Mouse (Mus musculus) olfactory bulb, adult 2 months (tissue): ENCODE data around the gene Id1.

ENCODE experiments used
- CTCF ChIP-seq: fragments of 200-500 bp; IDR thresholded peaks from 2 replicates; pipeline ENCODE4 v1.5.1; 2012; ENCODE audit warnings: low read depth, mild to moderate bottlenecking, low read length, moderate library complexity; ENCODE audit not compliant: insufficient read depth
- POLR2A ChIP-seq: fragments of 200-500 bp; IDR thresholded peaks from 2 replicates; pipeline ENCODE4 v1.6.1; 2012; ENCODE audit warnings: mild to moderate bottlenecking, low read depth, low read length, moderate library complexity; ENCODE audit not compliant: insufficient read depth

DNA sequence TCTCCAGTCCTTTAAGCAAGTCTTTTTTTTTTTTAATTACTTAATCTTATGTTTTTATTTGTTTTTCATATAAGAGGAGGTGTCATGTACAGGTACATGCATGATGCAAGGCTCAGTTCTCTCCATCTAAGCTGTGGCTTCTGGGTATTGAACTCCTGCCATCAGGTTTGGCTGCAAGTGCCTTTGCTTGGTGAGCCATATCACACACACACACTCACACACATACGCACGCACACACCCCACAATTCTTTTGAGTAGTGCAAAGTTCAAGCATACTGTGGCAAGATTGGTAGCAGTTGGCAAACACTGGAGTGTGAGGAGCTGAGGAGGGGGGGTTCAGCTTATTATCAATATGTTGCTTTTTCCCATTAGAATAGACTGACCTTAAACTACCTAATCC is 2.9 kb upstream of the Id1 start:
- TF ChIP-seq CTCF = no peak
- no peak for TF ChIP-seq POLR2A
